Mouse (Mus musculus): ENCODE measurements around the gene Golph3l. TPM values are rescaled to one million over a fixed set of nuclear protein-coding genes. Genes with fewer than 3 reads are reported as not detected.
A peak's percentile ranks its signal among the peaks of the same experiment; 100 is the strongest.

The Golph3l gene
- polyA plus RNA-seq, 1 experiment from 2014 or later = 26.8 TPM

- peak; percentile 84 for ATAC-seq (ENCODE audit: low FRiP score, low read depth)
- H3K4me2 ChIP-seq = peak overlapping the region; percentile 89
- peaks cover 45% of the 10 kb centered on the region for H3K4me1 ChIP-seq (replicated peaks)
- H3K9me3 ChIP-seq = no peaks in the 10 kb centered on the region
- WGBS = under 1% methylated on average over 105 of the region's 113 CpGs
- no peaks in the 10 kb centered on the region for H3K27me3 ChIP-seq
- H3K4me3 ChIP-seq = peak overlapping the region; percentile 91
- peak overlapping the region; percentile 95 for H3K9ac ChIP-seq
- H3K27ac ChIP-seq (replicated peaks) = peak overlapping the region; percentile 98
- H3K36me3 ChIP-seq = peaks cover 23% of the 10 kb centered on the region
Measured at GRCm38 (mm10) chr3:95658868-95659712, 70.4 kb downstream of the Golph3l start.

- peaks cover 48% of the 10 kb centered on the region for H3K4me1 ChIP-seq (replicated peaks)
- peaks cover 29% of the 10 kb centered on the region for H3K36me3 ChIP-seq
- H3K9ac ChIP-seq = peak overlapping the region; percentile 95
- H3K4me2 ChIP-seq = peak overlapping the region; percentile 89
- no peaks in the 10 kb centered on the region for H3K27me3 ChIP-seq
- WGBS = 2% methylated on average over 8 of the region's 8 CpGs
- no peaks in the 10 kb centered on the region for H3K9me3 ChIP-seq
- ATAC-seq (ENCODE audit: low FRiP score, low read depth) = no peak
- peak overlapping the region; percentile 91 for H3K4me3 ChIP-seq
- H3K27ac ChIP-seq (replicated peaks) = peak overlapping the region; percentile 98
Measured at GRCm38 (mm10) chr3:95659948-95660347, 71.2 kb downstream of the Golph3l start.

- no peaks in the 10 kb centered on the region for H3K9me3 ChIP-seq
- H3K27me3 ChIP-seq = no peaks in the 10 kb centered on the region
- H3K27ac ChIP-seq (replicated peaks) = no peak overlapping the region
- H3K4me1 ChIP-seq (replicated peaks) = peaks cover 48% of the 10 kb centered on the region
- ATAC-seq (ENCODE audit: low FRiP score, low read depth) = no peak
- H3K36me3 ChIP-seq = peaks cover 29% of the 10 kb centered on the region
- peak overlapping the region; percentile 91 for H3K4me3 ChIP-seq
- peak overlapping the region; percentile 89 for H3K4me2 ChIP-seq
- H3K9ac ChIP-seq = peak overlapping the region; percentile 95
- 55% methylated on average over 2 of the region's 2 CpGs for WGBS
Measured at GRCm38 (mm10) chr3:95660788-95661478, 72.2 kb downstream of the Golph3l start.

- no peaks in the 10 kb centered on the region for H3K27me3 ChIP-seq
- no peaks in the 10 kb centered on the region for H3K9me3 ChIP-seq
- peak overlapping the region; percentile 89 for H3K4me2 ChIP-seq
- H3K27ac ChIP-seq (replicated peaks) = no peak overlapping the region
- WGBS = 69% methylated on average over 7 of the region's 7 CpGs
- ATAC-seq (ENCODE audit: low FRiP score, low read depth) = no peak
- H3K36me3 ChIP-seq = peaks cover 29% of the 10 kb centered on the region
- H3K9ac ChIP-seq = no peak overlapping the region
- no peak overlapping the region for H3K4me3 ChIP-seq
- H3K4me1 ChIP-seq (replicated peaks) = peaks cover 52% of the 10 kb centered on the region
Measured at GRCm38 (mm10) chr3:95661945-95662715, 73.4 kb downstream of the Golph3l start.

GRCm38 (mm10) chr3:95662724-95663449, 74.2 kb downstream of the Golph3l start:
- no peak for ATAC-seq (ENCODE audit: low FRiP score, low read depth)
- H3K9ac ChIP-seq = no peak overlapping the region
- 82% methylated on average over 7 of the region's 7 CpGs for WGBS
- H3K27me3 ChIP-seq = no peaks in the 10 kb centered on the region
- H3K36me3 ChIP-seq = peaks cover 29% of the 10 kb centered on the region
- H3K9me3 ChIP-seq = no peaks in the 10 kb centered on the region
- peak overlapping the region; percentile 89; the same call in 1 of the 2 replicates for H3K4me2 ChIP-seq
- no peak overlapping the region for H3K4me3 ChIP-seq
- H3K4me1 ChIP-seq (replicated peaks) = peaks cover 55% of the 10 kb centered on the region
- H3K27ac ChIP-seq (replicated peaks) = no peak overlapping the region

- Histone ChIP-seq H3K36me3 (peaks cover 29% of the 10 kb centered on the region), H3K27ac (replicated peaks) (no peak overlapping the region), H3K4me2 (no peak overlapping the region), H3K4me1 (replicated peaks) (peaks cover 56% of the 10 kb centered on the region), H3K9ac (no peak overlapping the region), H3K4me3 (no peak overlapping the region), H3K9me3 (no peaks in the 10 kb centered on the region), H3K27me3 (no peaks in the 10 kb centered on the region)
- 87% methylated on average over 2 of the region's 2 CpGs for WGBS
- no peak for ATAC-seq (ENCODE audit: low FRiP score, low read depth)
Measured at GRCm38 (mm10) chr3:95663486-95663885, 74.8 kb downstream of the Golph3l start.

GRCm38 (mm10) chr3:95663969-95664608, 75.4 kb downstream of the Golph3l start:
- Histone ChIP-seq H3K4me2 (no peak overlapping the region), H3K9me3 (no peaks in the 10 kb centered on the region), H3K4me1 (replicated peaks) (peaks cover 56% of the 10 kb centered on the region), H3K27me3 (no peaks in the 10 kb centered on the region), H3K27ac (replicated peaks) (no peak overlapping the region), H3K4me3 (no peak overlapping the region), H3K9ac (no peak overlapping the region), H3K36me3 (peaks cover 29% of the 10 kb centered on the region)
- no peak for ATAC-seq (ENCODE audit: low FRiP score, low read depth)
- 92% methylated on average over 3 of the region's 3 CpGs for WGBS

GRCm38 (mm10) chr3:95664940-95665352, 76.2 kb downstream of the Golph3l start:
- 89% methylated on average over 4 of the region's 4 CpGs for WGBS
- Histone ChIP-seq H3K4me1 (replicated peaks) (peaks cover 56% of the 10 kb centered on the region), H3K27me3 (no peaks in the 10 kb centered on the region), H3K9me3 (no peaks in the 10 kb centered on the region), H3K4me2 (no peak overlapping the region), H3K9ac (no peak overlapping the region), H3K36me3 (peaks cover 29% of the 10 kb centered on the region), H3K27ac (replicated peaks) (no peak overlapping the region), H3K4me3 (no peak overlapping the region)
- ATAC-seq (ENCODE audit: low FRiP score, low read depth) = no peak

- H3K27ac ChIP-seq (replicated peaks) = no peak overlapping the region
- no peak overlapping the region for H3K4me3 ChIP-seq
- H3K36me3 ChIP-seq = peaks cover 29% of the 10 kb centered on the region
- no peak for ATAC-seq (ENCODE audit: low FRiP score, low read depth)
- no peaks in the 10 kb centered on the region for H3K27me3 ChIP-seq
- H3K4me2 ChIP-seq = no peak overlapping the region
- H3K9ac ChIP-seq = no peak overlapping the region
- H3K4me1 ChIP-seq (replicated peaks) = peaks cover 44% of the 10 kb centered on the region
- 70% methylated on average over 6 of the region's 6 CpGs for WGBS
- no peaks in the 10 kb centered on the region for H3K9me3 ChIP-seq
Measured at GRCm38 (mm10) chr3:95666124-95666844, 77.5 kb downstream of the Golph3l start.

GRCm38 (mm10) chr3:95667521-95667920, 78.8 kb downstream of the Golph3l start:
- peak overlapping the region; percentile 78 for H3K27ac ChIP-seq (replicated peaks)
- H3K4me2 ChIP-seq = peak overlapping the region; percentile 14; the same call in 1 of the 2 replicates
- ATAC-seq (ENCODE audit: low FRiP score, low read depth) = no peak
- H3K4me1 ChIP-seq (replicated peaks) = peaks cover 32% of the 10 kb centered on the region
- 54% methylated on average over 4 of the region's 4 CpGs for WGBS
- H3K9ac ChIP-seq = 0 out of 2 replicates have a peak overlapping the region, but pooled peaks have one; percentile 12
- no peak overlapping the region for H3K4me3 ChIP-seq
- peaks cover 22% of the 10 kb centered on the region for H3K36me3 ChIP-seq
- H3K27me3 ChIP-seq = no peaks in the 10 kb centered on the region
- H3K9me3 ChIP-seq = no peaks in the 10 kb centered on the region
